Mouse (Mus musculus): ENCODE data around the gene Med27. TPM values are rescaled to one million over a fixed set of nuclear protein-coding genes. Genes with fewer than 3 reads are reported as not detected.
A peak's percentile ranks its signal among the peaks of the same experiment; 100 is the strongest.

Med27 gene
- polyA plus RNA-seq, 1 experiment: 44.0 TPM

DNA sequence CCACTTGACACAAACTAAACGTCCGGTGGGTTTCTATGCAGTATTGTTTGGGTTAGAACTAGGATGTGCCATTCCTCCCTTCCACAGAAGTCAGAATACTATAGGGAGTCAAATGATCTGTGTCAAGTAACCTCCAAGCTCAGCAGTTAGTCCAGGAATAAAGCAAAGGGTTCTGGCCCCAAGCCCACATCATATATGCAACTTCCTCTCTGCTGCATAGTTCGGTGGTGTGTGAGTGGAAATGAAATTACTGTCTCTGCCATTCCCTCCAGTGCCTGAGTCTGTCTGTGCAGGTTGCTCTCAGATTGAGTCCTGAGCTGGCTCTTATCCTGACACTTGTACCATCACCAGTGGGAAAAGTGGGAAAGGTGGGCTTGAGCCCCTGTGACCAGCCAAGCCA lies 65.8 kb downstream of the Med27 start:
- Histone ChIP-seq H3K4me2 (ENCODE audit: low read depth) (no peak overlapping the region), H3ac (ENCODE audit: control insufficient read depth, insufficient read length) (no peak overlapping the region), H3K36me3 (ENCODE audit: control insufficient read depth, insufficient read depth) (no peaks in the 10 kb centered on the region), H3K79me2 (ENCODE audit: control insufficient read depth, insufficient read depth) (no peaks in the 10 kb centered on the region), H3K27me3 (ENCODE audit: control insufficient read depth, insufficient read depth, insufficient read length) (no peaks in the 10 kb centered on the region), H3K4me3 (no peak overlapping the region)
- TF ChIP-seq MYOD1 (IDR thresholded peaks at IDR 0.05; ENCODE audit: control insufficient read depth in 1 of 3, insufficient read length in 2 of 3, low read depth in 2 of 3) (no peak), MYOG (IDR thresholded peaks at IDR 0.05; ENCODE audit: control insufficient read depth in 1 of 3, insufficient read depth in 1 of 3, insufficient read length in 2 of 3, low read depth in 2 of 3) (no peak), MAX (IDR thresholded peaks at IDR 0.05; ENCODE audit: low read depth) (no peak), E2F4 (IDR thresholded peaks at IDR 0.05; ENCODE audit: insufficient read depth) (no peak), TCF12 (IDR thresholded peaks at IDR 0.05; ENCODE audit: insufficient read depth, poor library complexity, severe bottlenecking) (no peak)

DNA sequence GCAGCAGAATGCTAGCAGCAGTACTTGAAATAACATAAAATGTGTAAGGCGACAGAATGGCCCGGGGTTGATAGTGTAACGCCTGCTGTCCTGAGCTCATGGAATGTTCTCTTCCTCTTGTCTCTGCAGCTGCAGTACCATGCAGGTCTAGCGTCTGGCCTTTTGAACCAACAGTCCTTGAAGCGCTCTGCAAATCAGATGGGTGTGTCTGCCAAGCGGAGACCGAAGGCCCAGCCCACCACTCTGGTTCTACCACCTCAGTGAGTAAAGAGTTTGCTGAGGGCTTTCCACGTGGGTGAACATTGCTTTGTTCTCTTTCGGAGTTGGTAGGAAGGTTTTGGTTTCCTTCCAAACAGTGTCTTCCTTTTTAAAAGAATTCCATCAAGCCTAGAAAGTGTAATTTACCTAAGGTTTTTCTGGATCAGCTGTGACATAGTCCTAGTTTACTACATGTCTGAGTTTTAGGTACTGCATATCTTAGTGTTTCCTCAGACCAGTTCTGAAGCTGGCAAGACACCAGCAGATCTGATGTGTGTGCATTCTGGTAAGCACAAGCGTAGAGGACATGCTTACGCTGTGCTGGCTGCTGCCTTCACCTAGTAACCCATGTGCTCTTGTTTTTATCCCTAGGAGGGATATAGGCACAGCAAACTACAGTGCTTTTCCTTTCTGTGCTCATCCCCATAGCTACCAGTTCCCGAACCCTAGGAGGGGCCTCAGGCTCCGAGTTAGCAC lies 66.8 kb downstream of the Med27 start:
- Histone ChIP-seq H3K36me3 (ENCODE audit: control insufficient read depth, insufficient read depth) (no peaks in the 10 kb centered on the region), H3ac (ENCODE audit: control insufficient read depth, insufficient read length) (no peak overlapping the region), H3K4me3 (no peak overlapping the region), H3K27me3 (ENCODE audit: control insufficient read depth, insufficient read depth, insufficient read length) (no peaks in the 10 kb centered on the region), H3K4me2 (ENCODE audit: low read depth) (no peak overlapping the region), H3K79me2 (ENCODE audit: control insufficient read depth, insufficient read depth) (no peaks in the 10 kb centered on the region)
- TF ChIP-seq POLR2A (IDR thresholded peaks at IDR 0.05; ENCODE audit: insufficient read length, low read depth) (no peak), USF1 (IDR thresholded peaks at IDR 0.05; ENCODE audit: low read depth) (no peak), POLR2AphosphoS2 (IDR thresholded peaks at IDR 0.05; ENCODE audit: insufficient read length, low read depth) (no peak), E2F4 (IDR thresholded peaks at IDR 0.05; ENCODE audit: insufficient read depth) (no peak)

DNA sequence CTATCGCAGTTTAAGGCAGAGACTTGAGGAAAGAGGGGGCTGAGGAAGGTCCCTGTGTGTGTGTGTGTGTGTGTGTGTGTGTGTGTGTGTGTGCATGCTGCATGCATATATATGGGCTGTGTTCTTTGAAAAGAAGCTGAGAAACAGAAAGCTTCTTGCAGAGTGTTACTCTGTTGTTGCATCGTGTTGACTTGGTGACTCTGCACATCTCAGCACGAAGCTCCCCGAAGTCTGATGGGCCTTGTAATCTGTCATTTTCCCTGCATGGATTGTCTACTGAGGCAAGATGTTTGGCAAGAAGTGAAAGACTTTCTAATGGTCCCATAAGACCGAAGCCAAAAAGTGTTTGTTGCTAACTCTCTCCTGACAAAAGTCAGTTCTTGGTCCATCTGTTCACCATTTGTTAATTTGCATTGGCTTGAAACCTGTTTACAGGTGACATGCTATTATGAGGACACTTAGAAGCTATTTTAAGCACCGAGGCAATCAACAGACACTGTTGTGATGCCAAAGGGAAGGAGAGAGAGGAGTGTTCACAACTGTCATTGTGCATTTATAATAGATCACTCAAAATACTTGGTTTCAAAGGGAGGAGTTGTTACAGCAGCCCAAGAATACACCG lies 68.3 kb downstream of the Med27 start:
- Histone ChIP-seq H3K4me3 (no peak overlapping the region), H3ac (ENCODE audit: control insufficient read depth, insufficient read length) (no peak overlapping the region), H3K4me2 (ENCODE audit: low read depth) (no peak overlapping the region), H3K27me3 (ENCODE audit: control insufficient read depth, insufficient read depth, insufficient read length) (no peaks in the 10 kb centered on the region), H3K79me2 (ENCODE audit: control insufficient read depth, insufficient read depth) (no peaks in the 10 kb centered on the region), H3K36me3 (ENCODE audit: control insufficient read depth, insufficient read depth) (no peaks in the 10 kb centered on the region)
- TF ChIP-seq USF1 (IDR thresholded peaks at IDR 0.05; ENCODE audit: low read depth): no peak
- no peak for TF ChIP-seq SRF (IDR thresholded peaks at IDR 0.05; ENCODE audit: control insufficient read depth, insufficient read length, low read depth)
- no peak for TF ChIP-seq MAX (IDR thresholded peaks at IDR 0.05; ENCODE audit: low read depth)
- TF ChIP-seq POLR2AphosphoS2 (IDR thresholded peaks at IDR 0.05; ENCODE audit: insufficient read length, low read depth): no peak
- no peak for TF ChIP-seq MYOD1 (IDR thresholded peaks at IDR 0.05; ENCODE audit: control insufficient read depth in 1 of 3, insufficient read length in 2 of 3, low read depth in 2 of 3)
- peak; percentile 90 for TF ChIP-seq CEBPB (IDR thresholded peaks at IDR 0.05; ENCODE audit: insufficient read depth, poor library complexity, severe bottlenecking)
- TF ChIP-seq TCF3 (IDR thresholded peaks at IDR 0.05; ENCODE audit: insufficient read length, low read depth): no peak

DNA sequence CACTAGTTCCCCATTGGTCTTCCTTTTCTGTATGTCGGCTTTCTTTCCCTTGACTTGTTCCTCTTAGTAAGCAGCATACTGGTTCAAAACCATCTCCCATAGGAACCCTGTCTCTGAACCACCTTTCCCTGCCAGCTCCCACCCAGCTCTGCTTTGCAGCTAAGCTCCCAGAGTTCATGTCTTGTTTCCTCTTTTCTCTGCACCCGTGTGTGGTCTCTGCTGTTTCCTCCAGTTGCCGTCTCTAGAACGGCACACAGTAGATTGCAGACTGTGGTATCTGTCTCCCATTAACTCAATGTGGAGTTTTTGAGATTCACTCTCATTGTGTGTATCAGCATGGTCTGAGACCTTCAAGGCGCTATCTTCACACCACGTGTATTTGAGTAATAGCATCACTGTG lies 71.9 kb downstream of the Med27 start:
- H3K4me3 ChIP-seq: no peak overlapping the region
- no peaks in the 10 kb centered on the region for H3K36me3 ChIP-seq (ENCODE audit: control insufficient read depth, insufficient read depth)
- no peak overlapping the region for H3K4me2 ChIP-seq (ENCODE audit: low read depth)
- no peaks in the 10 kb centered on the region for H3K79me2 ChIP-seq (ENCODE audit: control insufficient read depth, insufficient read depth)
- no peak overlapping the region for H3ac ChIP-seq (ENCODE audit: control insufficient read depth, insufficient read length)
- TF ChIP-seq USF1 (IDR thresholded peaks at IDR 0.05; ENCODE audit: low read depth) (no peak), MYOD1 (IDR thresholded peaks at IDR 0.05; ENCODE audit: control insufficient read depth in 1 of 3, insufficient read length in 2 of 3, low read depth in 2 of 3) (no peak), POLR2A (IDR thresholded peaks at IDR 0.05; ENCODE audit: insufficient read length, low read depth) (no peak), E2F4 (IDR thresholded peaks at IDR 0.05; ENCODE audit: insufficient read depth) (no peak), REST (IDR thresholded peaks at IDR 0.05; ENCODE audit: insufficient read depth, insufficient read length) (no peak), MYOG (IDR thresholded peaks at IDR 0.05; ENCODE audit: control insufficient read depth in 1 of 3, insufficient read depth in 1 of 3, insufficient read length in 2 of 3, low read depth in 2 of 3) (no peak), POLR2AphosphoS2 (IDR thresholded peaks at IDR 0.05; ENCODE audit: insufficient read length, low read depth) (no peak), TCF3 (IDR thresholded peaks at IDR 0.05; ENCODE audit: insufficient read length, low read depth) (no peak), TCF12 (IDR thresholded peaks at IDR 0.05; ENCODE audit: insufficient read depth, poor library complexity, severe bottlenecking) (no peak)
- no peaks in the 10 kb centered on the region for H3K27me3 ChIP-seq (ENCODE audit: control insufficient read depth, insufficient read depth, insufficient read length)

DNA sequence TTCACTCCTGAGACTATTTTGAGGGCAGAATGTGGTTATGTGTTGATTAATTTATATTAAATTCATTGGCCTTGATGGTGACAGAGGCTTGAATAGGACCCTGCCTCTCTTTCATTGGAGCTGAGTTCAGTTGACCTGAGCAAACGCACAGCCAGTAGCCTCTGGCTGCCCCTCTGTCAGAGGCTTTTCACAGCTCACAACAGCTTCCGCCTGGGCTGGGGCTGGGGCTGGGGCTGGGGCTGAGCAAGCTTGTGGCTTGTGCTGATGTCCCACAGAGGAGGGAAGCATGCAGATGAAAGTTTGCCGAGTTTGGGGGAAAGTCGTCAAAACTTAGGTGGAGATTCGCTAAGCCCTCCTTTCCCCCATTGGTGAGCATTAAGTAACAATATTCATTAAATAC lies 72.8 kb downstream of the Med27 start:
- no peaks in the 10 kb centered on the region for H3K36me3 ChIP-seq (ENCODE audit: control insufficient read depth, insufficient read depth)
- no peak for TF ChIP-seq POLR2AphosphoS2 (IDR thresholded peaks at IDR 0.05; ENCODE audit: insufficient read length, low read depth)
- no peak for TF ChIP-seq MYOD1 (IDR thresholded peaks at IDR 0.05; ENCODE audit: control insufficient read depth in 1 of 3, insufficient read length in 2 of 3, low read depth in 2 of 3)
- TF ChIP-seq CEBPB (IDR thresholded peaks at IDR 0.05; ENCODE audit: insufficient read depth, poor library complexity, severe bottlenecking): no peak
- no peak for TF ChIP-seq SRF (IDR thresholded peaks at IDR 0.05; ENCODE audit: control insufficient read depth, insufficient read length, low read depth)
- no peak overlapping the region for H3ac ChIP-seq (ENCODE audit: control insufficient read depth, insufficient read length)
- H3K79me2 ChIP-seq (ENCODE audit: control insufficient read depth, insufficient read depth): no peaks in the 10 kb centered on the region
- H3K27me3 ChIP-seq (ENCODE audit: control insufficient read depth, insufficient read depth, insufficient read length): no peaks in the 10 kb centered on the region
- H3K4me2 ChIP-seq (ENCODE audit: low read depth): no peak overlapping the region
- H3K4me3 ChIP-seq: no peak overlapping the region

Measured in myocyte (in vitro differentiated cells).